Mouse (Mus musculus): ENCODE results near the gene Gtf3c4. TPM values are rescaled to one million over a fixed set of nuclear protein-coding genes. Genes with fewer than 3 reads are reported as not detected.

Gene Gtf3c4
- polyA plus RNA-seq, 1 experiment from 2014 or later, result 34.2 TPM

DNA sequence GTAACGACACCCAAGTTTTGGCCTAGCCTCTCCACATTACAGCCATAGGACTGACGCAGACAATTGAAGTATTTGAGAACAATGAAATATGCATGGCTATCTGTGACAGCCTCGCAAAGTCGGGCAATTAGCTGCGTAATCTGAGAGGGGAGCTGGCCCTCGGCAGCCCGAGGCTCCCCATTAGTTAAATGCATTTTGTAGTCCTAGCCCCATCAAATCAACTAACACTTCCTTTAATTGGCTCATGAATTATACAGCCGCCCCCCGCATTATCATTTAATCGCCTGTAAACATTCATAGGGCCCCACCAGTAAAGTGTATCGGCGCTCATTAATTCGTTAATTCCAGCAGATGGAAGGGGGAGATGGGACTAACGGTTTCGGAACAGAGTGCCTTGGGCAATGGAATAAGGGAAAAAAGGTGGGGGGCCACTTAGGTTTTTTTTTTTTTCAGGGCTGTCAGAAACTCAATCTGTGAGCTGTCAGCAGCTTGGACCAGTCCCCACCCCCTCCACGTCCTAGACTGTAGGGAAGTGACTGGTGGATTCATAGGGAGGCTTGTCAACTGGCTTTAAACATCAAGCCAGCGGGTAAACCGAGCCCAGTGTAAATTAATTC, 42.6 kb downstream of the Gtf3c4 start:
- no peak overlapping the region for H3K4me2 ChIP-seq (replicated peaks)
- WGBS, result 49% methylated on average over 18 of the region's 18 CpGs

DNA sequence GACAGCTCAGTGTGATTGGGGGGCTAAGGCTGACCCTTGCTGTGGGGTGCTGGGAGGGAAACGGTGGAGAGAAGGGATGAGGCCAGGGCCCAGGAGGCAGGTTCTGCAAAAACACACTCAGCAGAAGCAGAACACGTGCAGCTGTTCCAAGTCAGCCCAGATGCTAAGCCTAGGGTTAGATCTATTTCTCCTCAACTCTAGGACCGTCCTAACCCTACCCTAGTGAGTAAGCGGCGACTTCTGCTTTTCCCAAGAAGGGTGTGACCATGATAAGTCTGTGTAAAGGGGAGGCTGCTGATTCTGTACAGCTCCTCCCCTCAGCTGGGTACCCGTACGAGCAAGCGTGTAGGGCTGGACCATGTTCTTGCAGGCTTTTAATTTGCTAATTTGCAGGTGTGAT, 43.9 kb downstream of the Gtf3c4 start:
- Histone ChIP-seq H3K27ac (replicated peaks) (no peak overlapping the region), H3K4me1 (peaks cover 33% of the 10 kb centered on the region)
- WGBS, result 76% methylated on average over 8 of the region's 8 CpGs

More for the DNA sequence above, 42.6 kb downstream of the Gtf3c4 start:
- H3K9me3 ChIP-seq, result no peaks in the 10 kb centered on the region
- no peak overlapping the region for H3K9ac ChIP-seq (replicated peaks)
- H3K27me3 ChIP-seq, result no peaks in the 10 kb centered on the region
- H3K4me3 ChIP-seq, result no peak overlapping the region
- peak overlapping the region; percentile 60 for H3K27ac ChIP-seq (replicated peaks)
- peak; percentile 77 for ATAC-seq (ENCODE audit: low FRiP score, low read depth)
- no peaks in the 10 kb centered on the region for H3K36me3 ChIP-seq
- H3K4me1 ChIP-seq, result peaks cover 29% of the 10 kb centered on the region

DNA sequence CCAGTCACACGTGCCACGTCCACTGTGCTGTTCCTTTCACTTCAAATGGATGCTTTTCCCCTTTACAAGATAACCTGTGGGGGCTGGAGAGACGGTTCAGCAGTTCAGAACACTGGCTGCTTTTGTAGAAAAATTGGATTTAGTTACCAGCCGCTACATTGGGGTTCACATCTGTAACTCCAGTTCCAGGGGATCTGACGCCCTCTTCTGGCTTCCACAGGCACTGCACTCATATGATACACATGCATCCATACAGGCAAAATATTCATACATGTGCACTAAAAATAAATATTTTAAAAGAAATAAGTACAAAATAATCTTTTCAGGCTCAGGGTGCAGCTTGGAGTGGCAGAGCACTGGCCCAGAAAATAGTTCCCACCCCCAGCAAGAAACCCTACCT, 45.5 kb downstream of the Gtf3c4 start:
- Histone ChIP-seq H3K36me3 (no peaks in the 10 kb centered on the region), H3K4me3 (no peak overlapping the region), H3K27ac (replicated peaks) (no peak overlapping the region), H3K4me1 (peaks cover 33% of the 10 kb centered on the region), H3K4me2 (replicated peaks) (no peak overlapping the region), H3K9me3 (no peaks in the 10 kb centered on the region), H3K9ac (replicated peaks) (no peak overlapping the region), H3K27me3 (0 out of 2 replicates have a peak, but pooled peaks cover 4% of the 10 kb centered on the region)
- no peak for ATAC-seq (ENCODE audit: low FRiP score, low read depth)
- 83% methylated on average over 5 of the region's 5 CpGs for WGBS

More for the DNA sequence above, 43.9 kb downstream of the Gtf3c4 start:
- Histone ChIP-seq H3K4me3 (no peak overlapping the region), H3K4me2 (replicated peaks) (no peak overlapping the region), H3K27me3 (0 out of 2 replicates have a peak, but pooled peaks cover 4% of the 10 kb centered on the region), H3K9ac (replicated peaks) (no peak overlapping the region), H3K9me3 (no peaks in the 10 kb centered on the region), H3K36me3 (no peaks in the 10 kb centered on the region)
- no peak for ATAC-seq (ENCODE audit: low FRiP score, low read depth)

DNA sequence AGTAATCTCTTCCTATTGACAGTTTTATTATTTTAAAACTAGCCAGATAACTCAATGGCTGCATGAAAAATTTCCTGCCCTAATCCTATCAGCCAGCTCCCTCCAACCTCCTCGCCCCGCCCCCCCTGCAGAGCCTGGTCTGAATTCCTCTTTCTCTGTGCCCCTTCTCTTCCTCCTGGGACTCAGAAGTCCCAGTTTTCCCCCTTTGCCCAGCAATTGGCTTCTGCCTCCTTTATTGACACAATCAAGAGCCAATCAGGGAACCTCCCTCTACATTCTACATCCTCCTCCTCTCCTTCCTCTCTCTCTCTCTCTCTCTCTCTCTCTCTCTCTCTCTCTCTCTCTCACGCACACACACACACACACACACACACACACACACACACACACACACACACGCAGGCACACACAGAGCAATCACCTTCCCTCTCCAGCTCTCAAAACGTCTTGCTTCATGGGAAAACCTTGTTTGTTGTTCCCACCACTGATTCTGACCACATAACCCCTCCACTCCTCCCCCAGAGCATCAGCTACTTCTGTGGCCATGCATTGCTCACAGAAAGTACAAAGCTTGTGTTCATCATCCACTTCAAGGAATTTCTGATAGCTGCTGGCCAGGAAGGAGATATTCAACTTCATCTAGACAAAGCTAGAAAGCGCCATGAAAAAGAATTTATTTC, 47.1 kb downstream of the Gtf3c4 start:
- Histone ChIP-seq H3K27me3 (peaks cover 7% of the 10 kb centered on the region; the same call in 1 of the 2 replicates), H3K27ac (replicated peaks) (peak overlapping the region; percentile 52)

DNA sequence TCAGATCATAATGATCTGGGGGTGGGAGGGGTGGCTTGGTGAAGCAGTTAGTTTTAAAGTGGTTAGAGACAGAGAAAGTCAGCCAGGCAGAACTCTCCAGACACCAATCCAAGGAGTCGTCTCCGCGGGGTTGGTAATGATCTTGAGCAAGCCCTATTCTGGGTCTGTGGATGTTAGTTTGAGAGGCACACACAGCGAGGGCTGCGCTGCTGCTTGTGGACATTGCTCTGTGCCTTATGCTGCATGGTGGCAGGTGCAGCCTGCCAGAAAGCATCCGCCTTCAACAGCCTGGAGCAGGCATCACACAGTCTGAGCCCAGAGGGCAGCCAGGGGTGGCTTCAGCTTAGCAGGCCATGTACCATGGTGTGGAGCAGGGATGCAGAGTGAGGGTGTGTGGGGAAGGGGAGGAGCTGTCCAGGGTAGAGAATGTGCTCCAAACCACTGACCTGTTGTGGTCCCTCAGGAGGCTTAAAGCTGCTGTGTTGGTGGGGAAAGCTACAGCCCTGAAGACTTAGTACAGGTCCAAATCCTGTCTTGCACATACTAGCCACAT, 53.0 kb downstream of the Gtf3c4 start:
- H3K9ac ChIP-seq (replicated peaks), result no peak overlapping the region
- peaks cover 13% of the 10 kb centered on the region; the same call in 1 of the 2 replicates for H3K27me3 ChIP-seq
- WGBS, result 77% methylated on average over 6 of the region's 6 CpGs
- H3K4me1 ChIP-seq, result peaks cover 10% of the 10 kb centered on the region; the same call in 1 of the 2 replicates
- no peak overlapping the region for H3K4me3 ChIP-seq
- H3K9me3 ChIP-seq, result no peaks in the 10 kb centered on the region
- no peak for ATAC-seq (ENCODE audit: low FRiP score, low read depth)
- no peak overlapping the region for H3K4me2 ChIP-seq (replicated peaks)
- H3K27ac ChIP-seq (replicated peaks), result no peak overlapping the region
- no peaks in the 10 kb centered on the region for H3K36me3 ChIP-seq

More for the DNA sequence above, 47.1 kb downstream of the Gtf3c4 start:
- H3K4me2 ChIP-seq (replicated peaks), result peak overlapping the region; percentile 40
- no peaks in the 10 kb centered on the region for H3K36me3 ChIP-seq
- H3K9ac ChIP-seq (replicated peaks), result no peak overlapping the region
- WGBS, result 15% methylated on average over 6 of the region's 6 CpGs
- H3K9me3 ChIP-seq, result no peaks in the 10 kb centered on the region
- peaks cover 25% of the 10 kb centered on the region for H3K4me1 ChIP-seq
- H3K4me3 ChIP-seq, result peak overlapping the region; percentile 13; the same call in 1 of the 2 replicates
- peak; percentile 77 for ATAC-seq (ENCODE audit: low FRiP score, low read depth)

DNA sequence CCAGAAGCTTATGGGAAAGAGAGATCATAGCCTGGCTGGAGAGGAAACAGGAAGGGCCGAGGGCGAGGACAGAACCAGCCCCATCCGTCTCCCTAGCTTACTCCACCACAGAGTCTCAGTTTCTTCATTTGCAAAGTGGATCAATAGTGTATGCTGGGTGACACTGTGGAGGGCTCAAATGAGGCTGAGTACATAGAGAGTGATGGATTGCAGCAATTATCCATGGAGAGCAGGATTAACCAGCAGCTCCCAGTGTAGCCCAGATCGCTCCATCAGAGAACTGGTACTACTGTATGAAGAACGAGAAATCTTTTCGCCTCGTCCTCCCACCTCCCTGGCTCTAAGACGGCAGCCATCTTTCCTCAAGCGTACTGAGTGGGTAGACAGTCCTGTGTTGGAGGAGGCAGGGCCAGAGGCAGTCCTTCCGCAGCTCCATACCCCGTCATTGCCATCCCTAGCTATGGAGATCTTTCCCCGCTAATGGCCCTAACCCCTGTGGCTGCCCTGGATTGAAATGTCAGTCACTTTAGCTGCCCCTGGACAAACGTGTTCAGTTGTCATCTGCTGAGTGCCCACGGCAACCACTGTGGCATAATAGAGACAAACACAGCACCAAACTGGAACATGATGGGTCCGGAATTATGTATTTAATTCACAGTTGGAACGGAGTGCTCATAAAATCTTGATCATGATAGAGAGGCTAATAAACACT, 53.6 kb downstream of the Gtf3c4 start:
- peaks cover 10% of the 10 kb centered on the region; the same call in 1 of the 2 replicates for H3K27me3 ChIP-seq
- H3K9me3 ChIP-seq, result no peaks in the 10 kb centered on the region
- ATAC-seq (ENCODE audit: low FRiP score, low read depth), result no peak
- H3K4me1 ChIP-seq, result peaks cover 10% of the 10 kb centered on the region; the same call in 1 of the 2 replicates
- no peak overlapping the region for H3K4me2 ChIP-seq (replicated peaks)
- no peak overlapping the region for H3K9ac ChIP-seq (replicated peaks)
- no peaks in the 10 kb centered on the region for H3K36me3 ChIP-seq
- H3K27ac ChIP-seq (replicated peaks), result no peak overlapping the region
- H3K4me3 ChIP-seq, result no peak overlapping the region
- 71% methylated on average over 16 of the region's 16 CpGs for WGBS

DNA sequence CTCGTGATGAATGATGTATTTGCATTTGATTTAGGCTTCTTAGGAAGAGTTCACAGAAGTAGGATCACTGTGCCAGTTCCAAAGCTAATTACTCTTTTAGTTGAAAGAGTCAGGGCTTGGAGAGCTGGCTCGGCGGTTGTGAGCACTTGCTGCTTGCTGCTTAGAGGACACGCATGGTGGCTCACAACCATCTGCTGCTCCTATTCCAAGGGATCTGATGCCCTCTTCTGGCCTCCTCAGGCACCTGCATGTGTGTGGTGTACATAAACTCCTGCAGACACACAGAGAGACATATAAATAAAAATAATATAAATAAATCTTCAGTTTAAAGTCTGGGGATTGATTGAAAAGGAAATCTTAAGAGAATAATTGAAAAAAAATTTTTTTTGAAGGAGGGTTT, 58.9 kb downstream of the Gtf3c4 start:
- H3K36me3 ChIP-seq, result no peaks in the 10 kb centered on the region
- peaks cover 9% of the 10 kb centered on the region for H3K27me3 ChIP-seq
- H3K4me3 ChIP-seq, result no peak overlapping the region
- no peaks in the 10 kb centered on the region for H3K9me3 ChIP-seq
- H3K4me2 ChIP-seq (replicated peaks), result no peak overlapping the region
- peaks cover 20% of the 10 kb centered on the region; the same call in 1 of the 2 replicates for H3K4me1 ChIP-seq
- no peak overlapping the region for H3K27ac ChIP-seq (replicated peaks)
- no peak for ATAC-seq (ENCODE audit: low FRiP score, low read depth)
- 89% methylated on average over 4 of the region's 4 CpGs for WGBS
- H3K9ac ChIP-seq (replicated peaks), result no peak overlapping the region

DNA sequence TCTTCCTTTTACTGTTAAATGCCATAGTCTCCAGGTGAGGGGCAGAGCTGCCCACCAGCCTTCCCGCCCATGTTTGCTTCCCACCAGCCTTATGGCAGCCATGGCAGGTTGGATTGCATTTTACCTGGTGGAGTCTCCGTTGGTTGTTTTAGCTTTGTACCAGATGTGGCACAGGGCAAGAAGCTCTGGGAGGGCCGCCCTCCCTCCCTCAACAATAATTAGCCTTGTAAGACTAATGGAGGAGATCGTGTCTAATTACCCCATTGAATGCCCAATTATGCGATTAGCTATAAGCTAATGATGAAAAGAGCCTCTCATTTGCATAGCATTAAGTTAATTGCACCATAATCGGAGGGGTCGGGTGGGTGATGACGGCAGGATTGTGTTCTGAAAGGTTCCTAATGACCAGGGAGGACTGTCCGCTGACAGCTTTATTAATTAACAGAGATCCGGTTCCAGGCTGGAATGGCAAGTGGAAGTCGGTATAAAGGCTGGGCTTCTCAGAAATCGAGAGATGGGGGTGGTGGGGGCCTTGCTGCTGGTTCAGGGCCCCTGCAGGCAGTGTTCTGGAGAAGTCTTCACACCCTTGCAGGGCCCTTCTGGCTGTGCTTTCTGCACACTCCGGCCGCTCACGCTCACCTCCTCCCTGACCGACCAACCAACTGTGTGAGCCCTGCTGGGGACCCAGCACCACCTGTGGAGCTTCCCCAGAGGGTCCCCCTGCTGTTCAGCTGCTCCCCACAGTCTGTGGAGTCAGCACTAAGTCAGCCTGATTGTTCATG, 60.0 kb downstream of the Gtf3c4 start:
- H3K4me1 ChIP-seq, result peaks cover 17% of the 10 kb centered on the region; the same call in 1 of the 2 replicates
- peaks cover 16% of the 10 kb centered on the region for H3K27me3 ChIP-seq
- no peaks in the 10 kb centered on the region for H3K36me3 ChIP-seq
- H3K4me2 ChIP-seq (replicated peaks), result no peak overlapping the region
- 72% methylated on average over 16 of the region's 16 CpGs for WGBS
- no peak for ATAC-seq (ENCODE audit: low FRiP score, low read depth)
- H3K9me3 ChIP-seq, result no peaks in the 10 kb centered on the region
- H3K4me3 ChIP-seq, result no peak overlapping the region
- H3K27ac ChIP-seq (replicated peaks), result no peak overlapping the region
- H3K9ac ChIP-seq (replicated peaks), result no peak overlapping the region

DNA sequence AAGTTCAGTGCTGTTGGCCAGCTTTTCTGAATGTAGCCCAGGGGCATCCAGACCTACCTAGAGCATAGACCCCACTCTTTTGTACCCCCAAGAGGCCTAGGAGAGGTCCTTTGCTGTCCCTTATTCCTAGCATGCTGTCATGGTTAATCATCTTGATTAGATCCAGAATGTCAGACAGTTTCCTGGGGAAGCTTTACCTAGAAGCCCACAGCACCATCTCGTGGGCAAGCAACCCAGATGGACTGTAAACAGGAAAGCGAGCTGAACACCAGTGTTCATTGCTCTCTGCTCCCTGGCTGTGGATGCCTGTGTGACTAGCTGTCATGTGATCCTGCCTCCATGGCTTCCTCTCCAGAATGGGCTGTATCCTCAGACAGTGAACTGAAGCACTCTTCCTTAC, 63.4 kb downstream of the Gtf3c4 start:
- peaks cover 21% of the 10 kb centered on the region for H3K27me3 ChIP-seq
- WGBS, result 64% methylated on average over 2 of the region's 2 CpGs

DNA sequence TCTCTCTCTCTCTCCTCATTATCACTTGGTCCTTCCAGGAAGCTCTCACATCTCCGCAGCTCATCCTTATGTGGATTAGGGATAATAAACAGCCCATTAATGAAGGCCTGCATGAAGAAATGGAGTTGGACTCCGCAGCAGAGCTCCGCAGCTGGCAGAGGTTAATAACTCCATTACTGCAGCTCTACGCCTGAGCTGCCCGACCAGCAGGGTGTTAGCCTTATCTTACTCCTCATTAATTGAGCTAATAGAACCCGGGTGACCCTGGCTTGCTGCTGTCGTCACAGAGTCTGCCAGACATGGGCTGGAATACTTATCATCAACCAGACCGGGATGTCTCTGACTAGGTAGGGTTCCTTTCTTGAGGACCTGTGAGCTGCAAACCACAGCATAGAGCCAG, 66.1 kb downstream of the Gtf3c4 start:
- H3K27me3 ChIP-seq, result peaks cover 16% of the 10 kb centered on the region
- ATAC-seq (ENCODE audit: low FRiP score, low read depth), result no peak
- H3K4me3 ChIP-seq, result no peak overlapping the region
- H3K27ac ChIP-seq (replicated peaks), result 0 out of 2 replicates have a peak overlapping the region, but pooled peaks have one; percentile 61
- WGBS, result 44% methylated on average over 8 of the region's 8 CpGs
- no peak overlapping the region for H3K9ac ChIP-seq (replicated peaks)
- H3K4me2 ChIP-seq (replicated peaks), result no peak overlapping the region
- 0 out of 2 replicates have a peak, but pooled peaks cover 12% of the 10 kb centered on the region for H3K4me1 ChIP-seq
- H3K9me3 ChIP-seq, result no peaks in the 10 kb centered on the region
- no peaks in the 10 kb centered on the region for H3K36me3 ChIP-seq

More for the DNA sequence above, 63.4 kb downstream of the Gtf3c4 start:
- H3K9ac ChIP-seq (replicated peaks), result no peak overlapping the region
- H3K4me1 ChIP-seq, result peaks cover 17% of the 10 kb centered on the region; the same call in 1 of the 2 replicates
- no peak for ATAC-seq (ENCODE audit: low FRiP score, low read depth)
- H3K4me3 ChIP-seq, result no peak overlapping the region
- H3K9me3 ChIP-seq, result no peaks in the 10 kb centered on the region
- H3K27ac ChIP-seq (replicated peaks), result no peak overlapping the region
- no peak overlapping the region for H3K4me2 ChIP-seq (replicated peaks)
- no peaks in the 10 kb centered on the region for H3K36me3 ChIP-seq

All from midbrain, embryonic 12.5 days (tissue).